Mouse (Mus musculus): Measurements from ENCODE around the gene Rnf217. TPM values are rescaled to one million over a fixed set of nuclear protein-coding genes. Genes with fewer than 3 reads are reported as not detected.

The Rnf217 gene
- polyA plus RNA-seq, 1 experiment from 2014 or later = 0.15 TPM

GRCm38 (mm10) chr10:31580722-31581121 is 28.3 kb downstream of the Rnf217 start:
- WGBS (ENCODE audit: insufficient replicate concordance) = 59% methylated on average over 4 of the region's 4 CpGs

GRCm38 (mm10) chr10:31580073-31580472 is 28.9 kb downstream of the Rnf217 start:
- no peaks in the 10 kb centered on the region for H3K27me3 ChIP-seq (ENCODE audit: control insufficient read depth, insufficient read depth, low read depth, low read length)
- WGBS (ENCODE audit: insufficient replicate concordance) = 63% methylated on average over 1 of the region's 1 CpGs
- no peaks in the 10 kb centered on the region for H3K36me3 ChIP-seq (ENCODE audit: control insufficient read depth, insufficient read depth)
- H3K4me1 ChIP-seq (ENCODE audit: control insufficient read depth, low read depth, low read length) = no peaks in the 10 kb centered on the region
- no peaks in the 10 kb centered on the region for H3K9me3 ChIP-seq (replicated peaks; ENCODE audit: control insufficient read depth, low read length)
- H3K9ac ChIP-seq (ENCODE audit: low read depth, low read length) = no peak overlapping the region
- no peak overlapping the region for H3K4me2 ChIP-seq (ENCODE audit: low read depth, low read length)
- ATAC-seq (ENCODE audit: low read depth) = no peak
- H3K4me3 ChIP-seq (ENCODE audit: low read depth, low read length) = no peak overlapping the region
- H3K27ac ChIP-seq (ENCODE audit: low read length) = no peak overlapping the region

More at GRCm38 (mm10) chr10:31580722-31581121, 28.3 kb downstream of the Rnf217 start:
- no peak for ATAC-seq (ENCODE audit: low read depth)
- H3K27me3 ChIP-seq (ENCODE audit: control insufficient read depth, insufficient read depth, low read depth, low read length) = no peaks in the 10 kb centered on the region
- H3K4me3 ChIP-seq (ENCODE audit: low read depth, low read length) = no peak overlapping the region
- no peaks in the 10 kb centered on the region for H3K9me3 ChIP-seq (replicated peaks; ENCODE audit: control insufficient read depth, low read length)
- no peaks in the 10 kb centered on the region for H3K36me3 ChIP-seq (ENCODE audit: control insufficient read depth, insufficient read depth)
- H3K9ac ChIP-seq (ENCODE audit: low read depth, low read length) = no peak overlapping the region
- H3K4me1 ChIP-seq (ENCODE audit: control insufficient read depth, low read depth, low read length) = no peaks in the 10 kb centered on the region
- H3K27ac ChIP-seq (ENCODE audit: low read length) = no peak overlapping the region
- no peak overlapping the region for H3K4me2 ChIP-seq (ENCODE audit: low read depth, low read length)

DNA sequence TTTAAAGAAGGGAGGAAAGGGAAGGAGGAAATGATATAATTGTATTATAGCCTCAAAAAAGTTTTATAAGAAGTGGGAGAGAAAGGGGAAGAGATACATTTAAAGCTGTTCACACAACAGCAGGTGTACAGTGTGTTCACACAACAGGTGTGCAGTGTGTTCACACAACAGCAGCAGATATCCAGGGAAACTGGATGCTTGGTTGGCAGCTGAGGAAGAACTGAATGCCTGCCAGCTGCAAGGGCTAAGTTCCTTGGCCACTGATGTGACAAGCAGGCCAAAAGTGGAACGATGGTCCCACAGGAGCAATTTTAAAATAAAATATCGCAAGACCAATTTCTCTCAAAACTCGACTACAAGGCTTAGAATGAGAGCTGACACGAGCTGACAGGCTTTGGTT is 35.7 kb downstream of the Rnf217 start:
- WGBS (ENCODE audit: insufficient replicate concordance) = 53% methylated on average over 4 of the region's 4 CpGs
- H3K4me1 ChIP-seq (ENCODE audit: control insufficient read depth, low read depth, low read length) = no peaks in the 10 kb centered on the region

GRCm38 (mm10) chr10:31557311-31557710 is 51.7 kb downstream of the Rnf217 start:
- Histone ChIP-seq H3K27me3 (ENCODE audit: control insufficient read depth, insufficient read depth, low read depth, low read length) (no peaks in the 10 kb centered on the region), H3K4me2 (ENCODE audit: low read depth, low read length) (no peak overlapping the region), H3K27ac (ENCODE audit: low read length) (no peak overlapping the region), H3K4me1 (ENCODE audit: control insufficient read depth, low read depth, low read length) (no peaks in the 10 kb centered on the region), H3K36me3 (ENCODE audit: control insufficient read depth, insufficient read depth) (no peaks in the 10 kb centered on the region), H3K9me3 (replicated peaks; ENCODE audit: control insufficient read depth, low read length) (no peaks in the 10 kb centered on the region), H3K4me3 (ENCODE audit: low read depth, low read length) (no peak overlapping the region), H3K9ac (ENCODE audit: low read depth, low read length) (no peak overlapping the region)
- 70% methylated on average over 2 of the region's 2 CpGs for WGBS (ENCODE audit: insufficient replicate concordance)
- ATAC-seq (ENCODE audit: low read depth) = no peak

More for the DNA sequence above, 35.7 kb downstream of the Rnf217 start:
- Histone ChIP-seq H3K4me3 (ENCODE audit: low read depth, low read length) (no peak overlapping the region), H3K36me3 (ENCODE audit: control insufficient read depth, insufficient read depth) (no peaks in the 10 kb centered on the region), H3K9ac (ENCODE audit: low read depth, low read length) (no peak overlapping the region), H3K27me3 (ENCODE audit: control insufficient read depth, insufficient read depth, low read depth, low read length) (no peaks in the 10 kb centered on the region), H3K27ac (ENCODE audit: low read length) (no peak overlapping the region), H3K4me2 (ENCODE audit: low read depth, low read length) (no peak overlapping the region), H3K9me3 (replicated peaks; ENCODE audit: control insufficient read depth, low read length) (no peaks in the 10 kb centered on the region)
- no peak for ATAC-seq (ENCODE audit: low read depth)

DNA sequence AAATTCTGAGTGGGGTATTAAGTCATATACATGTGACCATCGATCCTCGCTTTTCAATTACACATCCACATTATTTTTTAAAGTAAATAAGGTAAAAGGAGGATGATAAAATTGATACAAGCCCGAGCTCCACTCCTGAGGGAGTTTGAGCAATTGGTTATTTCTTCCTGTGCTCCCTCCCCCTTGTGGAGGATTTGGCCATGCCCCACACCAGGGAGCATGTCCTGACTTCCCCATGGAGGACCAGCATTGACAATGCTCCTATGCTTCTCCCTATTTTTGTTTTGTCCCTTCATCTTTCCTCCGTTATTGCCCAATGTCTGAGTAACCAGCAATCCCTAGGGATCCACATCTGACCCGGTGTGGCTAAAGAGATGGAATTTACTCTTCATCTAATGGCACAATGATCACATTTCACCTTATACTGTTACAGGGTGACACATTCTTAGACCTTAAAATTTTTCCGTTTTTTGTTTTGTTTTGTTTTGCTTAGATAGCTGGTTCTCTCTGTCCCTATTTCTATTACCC is 53.5 kb downstream of the Rnf217 start:
- no peak for ATAC-seq (ENCODE audit: low read depth)
- H3K9ac ChIP-seq (ENCODE audit: low read depth, low read length) = no peak overlapping the region
- H3K4me3 ChIP-seq (ENCODE audit: low read depth, low read length) = no peak overlapping the region
- no peaks in the 10 kb centered on the region for H3K9me3 ChIP-seq (replicated peaks; ENCODE audit: control insufficient read depth, low read length)
- WGBS (ENCODE audit: insufficient replicate concordance) = 58% methylated on average over 6 of the region's 6 CpGs
- H3K27ac ChIP-seq (ENCODE audit: low read length) = no peak overlapping the region
- no peaks in the 10 kb centered on the region for H3K36me3 ChIP-seq (ENCODE audit: control insufficient read depth, insufficient read depth)
- no peaks in the 10 kb centered on the region for H3K27me3 ChIP-seq (ENCODE audit: control insufficient read depth, insufficient read depth, low read depth, low read length)
- H3K4me2 ChIP-seq (ENCODE audit: low read depth, low read length) = no peak overlapping the region
- H3K4me1 ChIP-seq (ENCODE audit: control insufficient read depth, low read depth, low read length) = no peaks in the 10 kb centered on the region

DNA sequence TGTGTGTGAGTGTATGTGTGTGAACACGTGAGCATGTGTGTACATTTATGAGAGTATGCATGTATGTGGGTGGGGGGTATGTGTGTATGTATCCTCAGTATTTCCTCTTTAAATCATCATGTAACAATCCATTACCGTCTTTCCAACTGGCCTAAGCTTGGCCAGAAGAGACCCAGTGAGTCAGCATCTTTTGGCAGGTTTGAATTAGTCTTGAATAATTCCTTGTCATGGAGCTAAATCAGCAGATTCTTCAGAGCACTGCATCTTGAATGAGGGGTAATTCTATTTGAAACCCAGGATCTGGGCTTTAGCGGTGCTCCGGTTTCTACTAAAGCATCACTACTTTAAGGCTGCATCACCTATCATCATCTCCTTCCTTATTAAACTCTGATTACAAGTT is 55.7 kb downstream of the Rnf217 start:
- no peaks in the 10 kb centered on the region for H3K4me1 ChIP-seq (ENCODE audit: control insufficient read depth, low read depth, low read length)
- WGBS (ENCODE audit: insufficient replicate concordance) = 64% methylated on average over 4 of the region's 4 CpGs
- no peak overlapping the region for H3K9ac ChIP-seq (ENCODE audit: low read depth, low read length)
- ATAC-seq (ENCODE audit: low read depth) = no peak
- no peaks in the 10 kb centered on the region for H3K27me3 ChIP-seq (ENCODE audit: control insufficient read depth, insufficient read depth, low read depth, low read length)
- H3K4me3 ChIP-seq (ENCODE audit: low read depth, low read length) = no peak overlapping the region
- H3K36me3 ChIP-seq (ENCODE audit: control insufficient read depth, insufficient read depth) = no peaks in the 10 kb centered on the region
- H3K9me3 ChIP-seq (replicated peaks; ENCODE audit: control insufficient read depth, low read length) = no peaks in the 10 kb centered on the region
- H3K27ac ChIP-seq (ENCODE audit: low read length) = no peak overlapping the region
- no peak overlapping the region for H3K4me2 ChIP-seq (ENCODE audit: low read depth, low read length)

GRCm38 (mm10) chr10:31551850-31552249 is 57.1 kb downstream of the Rnf217 start:
- Histone ChIP-seq H3K4me1 (ENCODE audit: control insufficient read depth, low read depth, low read length) (no peaks in the 10 kb centered on the region), H3K27me3 (ENCODE audit: control insufficient read depth, insufficient read depth, low read depth, low read length) (no peaks in the 10 kb centered on the region), H3K9me3 (replicated peaks; ENCODE audit: control insufficient read depth, low read length) (no peaks in the 10 kb centered on the region), H3K36me3 (ENCODE audit: control insufficient read depth, insufficient read depth) (no peaks in the 10 kb centered on the region), H3K9ac (ENCODE audit: low read depth, low read length) (no peak overlapping the region), H3K27ac (ENCODE audit: low read length) (no peak overlapping the region), H3K4me3 (ENCODE audit: low read depth, low read length) (no peak overlapping the region), H3K4me2 (ENCODE audit: low read depth, low read length) (no peak overlapping the region)
- ATAC-seq (ENCODE audit: low read depth) = no peak
- 44% methylated on average over 7 of the region's 7 CpGs for WGBS (ENCODE audit: insufficient replicate concordance)

DNA sequence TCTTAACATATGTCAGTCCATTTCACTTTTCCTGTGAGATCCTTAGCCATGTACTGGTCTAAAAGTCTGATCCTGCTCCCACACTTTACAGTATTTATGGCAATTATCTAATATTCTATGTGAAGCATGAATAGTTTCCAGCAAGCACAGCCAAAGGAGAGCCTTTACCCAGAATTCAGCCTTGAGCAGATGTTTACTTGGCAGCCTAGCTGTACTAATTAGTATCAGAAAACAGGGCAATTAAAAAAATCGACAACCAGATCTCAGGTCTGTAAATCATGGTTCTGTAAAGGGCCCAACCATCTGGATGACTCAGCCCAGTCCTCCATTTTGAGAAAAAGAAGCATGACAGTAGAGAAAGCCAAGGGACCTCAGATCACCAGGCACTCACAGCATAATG is 57.6 kb downstream of the Rnf217 start:
- 38% methylated on average over 1 of the region's 1 CpGs for WGBS (ENCODE audit: insufficient replicate concordance)

DNA sequence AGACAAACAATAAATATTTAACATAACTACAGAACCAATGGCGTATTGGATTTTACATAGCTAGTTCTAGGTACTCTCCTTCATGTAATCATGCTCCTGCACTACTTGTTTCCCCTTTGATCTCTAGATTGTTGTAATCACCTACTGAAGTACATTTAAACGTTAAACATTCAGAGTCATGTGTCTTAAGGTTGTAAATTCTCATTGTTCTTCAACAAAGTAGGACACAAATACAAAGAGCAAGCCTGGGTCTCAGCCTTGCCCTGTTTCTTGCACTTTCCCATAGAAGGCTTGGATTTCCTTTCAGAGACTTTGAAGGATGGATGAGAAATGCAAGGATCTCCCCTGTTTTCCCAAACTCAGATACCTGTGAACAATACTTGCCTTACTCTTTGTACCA is 61.8 kb downstream of the Rnf217 start:
- Histone ChIP-seq H3K4me3 (ENCODE audit: low read depth, low read length) (no peak overlapping the region), H3K27ac (ENCODE audit: low read length) (no peak overlapping the region), H3K27me3 (ENCODE audit: control insufficient read depth, insufficient read depth, low read depth, low read length) (no peaks in the 10 kb centered on the region), H3K4me1 (ENCODE audit: control insufficient read depth, low read depth, low read length) (no peaks in the 10 kb centered on the region), H3K9ac (ENCODE audit: low read depth, low read length) (no peak overlapping the region), H3K9me3 (replicated peaks; ENCODE audit: control insufficient read depth, low read length) (no peaks in the 10 kb centered on the region), H3K36me3 (ENCODE audit: control insufficient read depth, insufficient read depth) (no peaks in the 10 kb centered on the region), H3K4me2 (ENCODE audit: low read depth, low read length) (no peak overlapping the region)
- no peak for ATAC-seq (ENCODE audit: low read depth)
- 45% methylated on average over 2 of the region's 2 CpGs for WGBS (ENCODE audit: insufficient replicate concordance)

More for the DNA sequence above, 57.6 kb downstream of the Rnf217 start:
- ATAC-seq (ENCODE audit: low read depth) = no peak
- Histone ChIP-seq H3K27ac (ENCODE audit: low read length) (no peak overlapping the region), H3K9ac (ENCODE audit: low read depth, low read length) (no peak overlapping the region), H3K36me3 (ENCODE audit: control insufficient read depth, insufficient read depth) (no peaks in the 10 kb centered on the region), H3K4me1 (ENCODE audit: control insufficient read depth, low read depth, low read length) (no peaks in the 10 kb centered on the region), H3K4me2 (ENCODE audit: low read depth, low read length) (no peak overlapping the region), H3K27me3 (ENCODE audit: control insufficient read depth, insufficient read depth, low read depth, low read length) (no peaks in the 10 kb centered on the region), H3K4me3 (ENCODE audit: low read depth, low read length) (no peak overlapping the region), H3K9me3 (replicated peaks; ENCODE audit: control insufficient read depth, low read length) (no peaks in the 10 kb centered on the region)

Measured in liver, embryonic 16.5 days (tissue).